Mouse (Mus musculus): ENCODE data around the gene Glyat.
A peak's percentile ranks its signal among the peaks of the same experiment; 100 is the strongest.
"Not testable (repeated sequence)": the region's sequence is repeated elsewhere in the genome, so short reads cannot be mapped to it uniquely, and the experiment has no call there.

Gene Glyat

DNA sequence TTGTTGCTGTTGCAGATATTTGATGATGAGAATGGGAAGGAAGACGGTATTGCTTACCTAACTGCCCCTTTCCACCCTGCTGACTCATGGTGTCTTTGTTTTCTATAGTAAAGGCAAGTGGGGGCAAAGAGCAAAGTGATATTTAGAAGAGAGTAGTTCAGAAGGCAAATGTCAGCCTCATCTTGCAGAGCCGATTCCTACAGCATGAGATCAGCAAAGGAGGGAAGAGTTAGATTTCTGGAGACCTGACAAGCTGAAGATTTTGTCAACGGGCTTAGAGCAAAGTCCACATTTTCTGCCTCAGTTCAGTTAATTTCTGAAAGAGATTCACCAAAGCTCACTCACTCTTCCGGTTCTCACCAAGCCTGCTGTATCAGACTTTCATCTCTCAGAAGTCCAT, at the start of gene Glyat:
TSS of gene Glyat (plus strand) at position 133 of the 400 bp plus-strand sequence.
- DNase-seq (ENCODE audit: low read depth in 2 of 2, low spot score in 2 of 2) = no peak

DNA sequence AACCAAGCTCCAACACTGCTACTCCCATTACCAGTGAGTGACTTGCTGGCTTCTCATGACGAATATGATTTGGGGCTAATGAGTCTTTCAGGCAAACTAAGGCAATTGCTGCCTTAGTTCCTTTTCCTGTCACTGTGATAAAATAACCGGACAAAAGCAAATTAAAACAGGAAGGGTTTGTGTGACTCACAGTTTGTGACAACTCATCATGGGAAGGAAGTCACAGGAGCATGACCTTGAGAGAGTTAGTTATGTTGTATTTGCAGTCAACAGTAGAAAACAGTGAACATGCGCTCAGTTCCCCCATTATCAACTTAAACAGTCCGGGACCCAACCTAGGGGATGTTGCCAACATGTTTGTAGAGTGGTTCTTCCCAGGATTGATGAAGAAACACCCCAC, 47.8 kb upstream of the Glyat start:
- DNase-seq (ENCODE audit: low read depth in 2 of 2, low spot score in 2 of 2) = no peak

- DNase-seq (ENCODE audit: low read depth in 2 of 2, low spot score in 2 of 2) = peak; percentile 66 to 75
Measured at GRCm38 (mm10) chr19:12591908-12592307, 41.2 kb upstream of the Glyat start.

GRCm38 (mm10) chr19:12595135-12595529, 38.0 kb upstream of the Glyat start:
- no peak for DNase-seq (ENCODE audit: low read depth in 2 of 2, low spot score in 2 of 2)

DNA sequence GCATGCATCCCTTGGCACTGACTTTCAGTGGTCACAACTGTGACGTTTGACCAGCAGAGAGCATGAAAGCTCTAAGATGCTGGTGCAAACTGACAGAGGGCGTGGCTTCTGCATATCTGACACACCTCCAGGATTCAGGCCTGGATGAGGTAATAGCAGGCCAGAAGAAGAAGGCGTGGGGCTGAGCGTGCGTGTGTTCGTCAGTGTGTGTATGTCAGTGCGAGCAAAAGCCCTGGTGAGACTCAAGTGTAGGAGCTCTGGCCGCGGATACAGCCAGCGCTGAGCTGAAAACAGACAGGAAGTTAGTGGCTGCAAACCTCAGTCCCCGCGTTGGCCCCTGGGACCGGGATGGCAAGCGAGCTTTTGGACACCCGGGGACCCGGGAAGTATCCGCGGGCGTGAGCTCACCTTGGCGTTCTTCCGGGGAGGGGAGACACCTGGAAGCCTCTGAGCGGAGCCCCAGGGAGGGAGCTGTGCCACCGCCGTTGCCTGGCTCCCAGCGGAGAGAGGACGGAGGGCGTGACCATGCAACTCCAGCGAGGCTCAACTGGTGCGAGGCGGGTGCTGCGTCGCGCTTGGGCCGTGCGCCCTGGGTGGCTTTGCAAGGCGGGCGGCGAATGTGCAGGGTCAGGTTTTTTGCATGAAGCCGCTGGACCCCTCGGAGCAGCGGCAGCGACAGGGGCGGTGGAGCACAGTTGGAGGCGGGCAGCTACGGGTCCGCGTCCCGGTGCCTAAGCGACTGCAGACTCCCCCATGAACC, 37.4 kb upstream of the Glyat start:
- peak; percentile 18 to 32 for DNase-seq (ENCODE audit: low read depth in 2 of 2, low spot score in 2 of 2)

DNA sequence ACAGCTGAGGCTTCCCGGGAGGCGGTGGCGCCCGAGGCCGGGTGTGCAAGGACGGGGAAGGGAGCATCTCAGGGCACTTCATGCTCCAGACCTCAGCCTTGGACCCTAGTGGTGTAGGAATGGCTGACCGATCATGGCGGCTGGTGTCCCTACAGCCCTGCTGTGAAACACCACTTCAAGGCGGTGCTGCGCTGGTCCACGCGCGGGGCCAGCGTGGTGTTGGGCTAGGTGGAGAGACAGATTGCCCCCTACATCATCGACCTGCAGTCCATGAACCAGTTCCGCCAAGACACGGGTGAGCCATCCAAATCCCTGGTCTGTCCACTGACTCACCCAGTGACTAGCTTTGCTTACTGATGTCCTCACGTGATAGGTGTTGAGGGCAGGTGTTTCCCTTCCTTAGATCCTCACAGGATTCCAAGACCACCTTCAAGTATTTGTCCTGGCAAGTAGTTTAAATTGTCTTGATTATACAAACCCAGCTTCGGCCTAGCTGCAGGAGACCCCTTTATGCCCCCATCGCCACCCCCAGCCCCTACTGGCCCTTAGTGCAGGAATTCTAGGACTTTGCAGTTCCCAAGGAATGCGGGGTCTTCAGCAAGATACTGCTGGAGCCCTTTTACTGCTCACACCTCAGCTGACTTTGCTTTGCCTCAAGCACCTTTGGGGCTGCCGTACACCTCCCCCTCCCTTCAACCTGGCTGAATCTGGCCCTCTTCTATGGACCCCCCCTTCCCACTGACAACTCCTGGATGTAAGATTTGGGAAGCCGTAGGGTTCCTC, 36.6 kb upstream of the Glyat start:
- no peak for DNase-seq (ENCODE audit: low read depth in 2 of 2, low spot score in 2 of 2)

- DNase-seq (ENCODE audit: low read depth in 2 of 2, low spot score in 2 of 2) = no peak
Measured at GRCm38 (mm10) chr19:12597073-12597405, 36.1 kb upstream of the Glyat start.

DNA sequence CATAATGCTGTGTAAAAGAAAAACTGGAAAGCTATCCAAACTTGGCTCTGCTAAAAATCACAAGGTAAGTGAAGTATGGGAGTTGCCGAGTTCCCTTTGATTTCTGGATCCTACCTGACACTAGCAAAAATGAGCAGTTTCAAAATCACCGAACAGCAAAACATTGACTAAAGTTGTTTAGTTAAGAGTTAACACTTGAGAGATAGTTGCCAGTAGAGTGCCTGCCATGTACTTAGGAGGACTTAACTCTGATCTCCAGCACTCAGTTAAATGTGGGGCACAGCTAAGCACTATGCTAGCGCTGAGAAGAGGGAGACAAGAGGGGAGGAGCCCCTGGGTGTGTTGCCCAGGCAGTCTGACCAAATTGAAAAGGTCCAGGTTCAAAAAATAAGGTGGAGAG, 34.4 kb upstream of the Glyat start:
- no peak for DNase-seq (ENCODE audit: low read depth in 2 of 2, low spot score in 2 of 2)

DNA sequence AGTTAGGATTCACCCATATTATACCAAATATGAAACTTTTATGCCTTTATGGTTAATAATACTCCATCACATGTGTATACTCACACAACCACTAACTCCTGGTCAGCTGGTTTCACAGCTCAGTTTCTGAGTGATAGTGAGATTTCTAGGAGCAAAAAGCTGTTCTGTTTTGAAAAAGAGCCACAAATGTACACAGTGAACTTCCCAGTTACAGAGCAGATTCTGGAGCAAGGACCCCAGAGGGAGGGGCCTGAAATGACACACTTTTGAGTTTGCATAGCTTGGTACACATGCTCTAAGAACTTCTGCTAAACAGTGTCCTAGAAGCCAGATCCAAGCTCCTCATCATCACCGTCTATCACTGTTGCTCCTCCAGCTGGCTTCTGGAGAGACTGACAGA, 33.4 kb upstream of the Glyat start, which contains the start of gene Gm4952:
TSS of gene Gm4952 (plus strand) at position 301 of the 400 bp plus-strand sequence.
- no peak for DNase-seq (ENCODE audit: low read depth in 2 of 2, low spot score in 2 of 2)

DNA sequence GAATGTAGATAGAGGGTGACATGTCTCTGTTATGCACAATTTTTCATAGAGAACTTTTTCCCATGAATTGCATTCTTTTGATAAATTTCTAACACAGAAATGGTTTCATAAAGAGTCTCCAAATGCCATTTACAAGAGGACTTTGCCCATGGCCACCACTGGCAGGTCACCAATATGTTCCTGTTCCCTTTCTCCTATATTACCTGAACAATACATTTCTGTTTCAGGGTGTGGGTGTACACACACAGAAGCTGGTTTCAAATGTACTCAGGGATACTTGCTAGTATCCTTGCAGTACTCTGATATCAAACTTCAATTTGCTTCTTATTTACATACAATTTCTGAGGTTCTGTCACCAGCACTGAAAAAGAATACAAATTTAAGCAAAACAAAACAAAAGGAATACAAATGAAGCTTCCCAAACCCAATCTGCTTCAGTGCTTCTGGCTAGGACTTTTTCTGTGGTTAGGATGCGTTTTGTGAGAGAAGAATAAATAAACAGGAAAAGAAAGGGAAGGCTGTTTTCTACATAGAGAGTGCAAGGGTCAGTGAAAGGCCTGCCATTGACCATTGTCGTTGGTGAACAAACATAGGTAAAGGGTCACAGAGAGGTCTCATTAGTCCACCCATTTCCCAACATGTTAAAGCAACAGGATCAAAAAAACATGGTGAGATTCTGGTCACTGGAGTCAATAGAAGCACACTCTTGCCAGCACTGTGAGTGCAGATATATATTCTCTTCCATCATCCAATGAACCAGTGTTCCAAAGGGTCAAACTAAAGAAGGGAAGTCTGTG, 32.2 kb upstream of the Glyat start:
- DNase-seq (ENCODE audit: low read depth in 2 of 2, low spot score in 2 of 2) = no peak

DNA sequence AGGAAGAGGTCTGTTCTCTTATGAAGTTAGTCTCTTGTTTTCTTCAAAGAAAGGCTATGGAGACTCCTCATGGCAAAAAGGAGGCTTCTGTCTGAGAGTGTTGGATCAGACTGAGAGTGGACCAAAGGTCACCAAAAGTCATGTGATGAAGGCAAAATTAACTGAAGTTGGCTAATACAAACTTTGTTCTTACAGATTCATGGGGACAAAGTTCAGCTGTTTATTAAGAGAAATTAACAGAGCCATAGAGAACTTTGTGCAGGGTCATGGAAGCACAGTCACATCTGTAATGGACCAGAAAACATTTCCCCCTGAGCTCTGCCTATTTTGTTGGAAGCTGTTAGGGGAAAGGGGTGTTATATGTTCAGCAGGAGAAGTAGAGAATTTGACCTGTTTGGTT, 24.8 kb upstream of the Glyat start:
- no peak for DNase-seq (ENCODE audit: low read depth in 2 of 2, low spot score in 2 of 2)

DNA sequence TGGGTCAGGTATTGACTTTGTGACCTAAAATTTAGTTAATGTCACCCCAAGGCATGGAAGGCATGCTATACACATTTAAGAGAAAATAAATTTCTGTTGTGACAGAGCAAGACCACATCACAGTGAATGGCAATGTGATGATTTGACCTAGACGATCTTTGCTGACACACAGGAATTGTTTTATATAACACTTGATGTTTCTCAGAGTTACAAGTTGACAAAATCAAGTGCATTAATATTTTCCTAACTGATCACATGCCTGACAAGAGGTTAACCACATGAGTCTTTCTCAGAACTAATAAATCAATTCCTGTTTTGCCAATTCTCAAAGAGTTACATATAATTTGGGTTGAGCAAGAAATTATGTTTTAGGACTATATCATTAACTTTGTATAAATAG, 19.5 kb upstream of the Glyat start:
- DNase-seq (ENCODE audit: low read depth in 2 of 2, low spot score in 2 of 2) = no peak

- DNase-seq (ENCODE audit: low read depth in 2 of 2, low spot score in 2 of 2) = no peak
Measured at GRCm38 (mm10) chr19:12634259-12634658, 1.2 kb downstream of the Glyat start.

GRCm38 (mm10) chr19:12634963-12635362, 1.9 kb downstream of the Glyat start:
- DNase-seq (ENCODE audit: low read depth in 2 of 2, low spot score in 2 of 2) = no peak

DNA sequence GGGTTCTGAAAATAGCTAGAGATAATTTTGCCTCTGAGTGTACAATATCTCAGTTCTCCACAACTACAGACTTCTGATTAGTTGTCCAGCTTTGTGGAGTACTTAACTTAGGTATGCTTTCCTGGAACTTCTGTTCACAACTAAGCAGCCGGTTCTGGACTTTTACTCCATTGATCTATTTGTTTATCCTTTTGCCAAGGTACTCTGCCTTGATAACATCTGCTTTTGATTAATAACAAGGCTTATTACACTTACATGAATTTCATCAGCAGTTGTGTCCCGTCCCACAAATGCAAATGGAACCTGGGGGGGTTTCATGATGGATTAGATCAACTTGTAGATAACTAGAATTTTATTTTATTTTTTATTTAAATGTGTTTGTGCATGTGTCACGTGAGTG, 3.8 kb downstream of the Glyat start:
- DNase-seq (ENCODE audit: low read depth in 2 of 2, low spot score in 2 of 2) = no peak

- DNase-seq (ENCODE audit: low read depth in 2 of 2, low spot score in 2 of 2) = no peak
Measured at GRCm38 (mm10) chr19:12638049-12638448, 4.9 kb downstream of the Glyat start.

- DNase-seq (ENCODE audit: low read depth in 2 of 2, low spot score in 2 of 2) = no peak
Measured at GRCm38 (mm10) chr19:12649511-12649910, 16.4 kb downstream of the Glyat start.

GRCm38 (mm10) chr19:12666156-12666555, 33.0 kb downstream of the Glyat start:
- DNase-seq (ENCODE audit: low read depth in 2 of 2, low spot score in 2 of 2) = no peak

GRCm38 (mm10) chr19:12668601-12669000, 35.5 kb downstream of the Glyat start:
- DNase-seq (ENCODE audit: low read depth in 2 of 2, low spot score in 2 of 2) = not testable (repeated sequence)

DNA sequence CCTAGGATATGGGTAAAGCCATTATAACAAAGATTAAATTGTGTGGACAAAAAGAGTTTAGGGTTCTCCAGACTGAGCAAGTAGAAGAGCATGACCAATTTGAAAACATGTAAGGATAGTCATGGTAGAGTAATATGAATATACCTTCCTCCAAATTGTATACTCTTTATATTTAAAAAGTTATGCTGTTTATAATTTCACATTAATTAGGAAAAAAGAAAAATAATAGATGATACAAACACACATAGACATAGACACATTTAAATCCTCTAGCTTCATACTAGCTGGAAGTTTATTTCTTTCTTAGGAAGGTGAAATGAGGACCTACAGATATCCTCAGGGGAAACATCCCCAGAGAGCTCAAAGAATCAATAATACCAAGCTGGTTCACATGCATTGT, 37.0 kb downstream of the Glyat start, which contains the start of gene Olfr1442:
TSS of gene Olfr1442 (plus strand) at position 301 of the 400 bp plus-strand sequence.
- DNase-seq (ENCODE audit: low read depth in 2 of 2, low spot score in 2 of 2) = no peak

DNA sequence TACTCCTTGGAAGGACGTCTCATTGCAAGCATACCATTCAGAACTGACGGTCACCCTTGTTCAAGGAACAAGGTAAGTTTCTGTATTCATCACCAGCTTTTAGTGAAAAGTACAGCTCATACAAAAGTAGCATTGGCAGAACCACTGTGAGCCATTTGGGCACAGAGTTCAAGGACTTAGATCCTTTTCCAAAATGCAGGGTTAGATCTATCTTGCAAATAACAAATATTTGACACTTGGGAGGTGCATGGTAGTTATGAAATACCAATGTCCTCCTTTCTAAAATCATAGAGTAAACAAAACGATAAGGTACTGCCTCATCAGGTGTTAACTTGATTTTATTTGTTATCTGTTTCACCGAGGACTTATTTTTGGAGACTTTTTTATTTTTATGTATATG, 37.9 kb downstream of the Glyat start:
- DNase-seq (ENCODE audit: low read depth in 2 of 2, low spot score in 2 of 2) = no peak

- DNase-seq (ENCODE audit: low read depth in 2 of 2, low spot score in 2 of 2) = no peak
Measured at GRCm38 (mm10) chr19:12677812-12678211, 44.7 kb downstream of the Glyat start, which contains the start of gene Olfr1443. TSS of gene Olfr1443 (plus strand) at chr19:12678112.

Measured in CD8-positive naive resting alpha-beta T cell, adult 2 months (primary cell).